Mouse (Mus musculus) cortical plate, adult 2 months (tissue): ENCODE measurements around the gene Mtap.

Experiments
- CTCF ChIP-seq: fragments of 200-500 bp; IDR thresholded peaks from 2 replicates; pipeline ENCODE4 v1.5.1; 2011; ENCODE audit warnings: mild to moderate bottlenecking, control low read depth, low read length; ENCODE audit not compliant: insufficient read depth; ENCODE audit errors: extremely low read depth
- POLR2A ChIP-seq: fragments of 200-500 bp; IDR thresholded peaks from 2 replicates; pipeline ENCODE4 v1.6.1; 2011; ENCODE audit warnings: mild to moderate bottlenecking, low read length, control low read depth; ENCODE audit not compliant: insufficient read depth; ENCODE audit errors: extremely low read depth

DNA sequence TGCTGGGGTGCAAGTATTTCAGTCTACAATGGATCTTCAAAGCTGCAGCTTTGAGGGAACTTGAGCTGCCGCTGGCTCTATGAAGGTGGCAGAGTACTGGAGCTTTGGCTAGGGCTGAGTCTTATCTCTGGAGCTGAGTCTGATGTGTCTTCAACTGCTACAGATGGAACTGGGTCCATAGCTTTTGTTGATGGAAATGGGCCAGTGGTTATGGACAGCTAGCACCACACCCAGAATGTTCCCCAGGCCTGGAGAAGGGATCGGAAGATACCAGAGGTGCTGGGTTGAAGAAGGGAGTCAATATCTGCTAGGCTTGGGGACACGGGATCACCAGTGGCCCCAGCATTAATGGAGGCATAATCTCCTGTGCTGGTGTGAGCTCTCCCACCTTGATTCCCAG lies 45.6 kb downstream of the Mtap start:
- no peak for TF ChIP-seq POLR2A
- no peak for TF ChIP-seq CTCF
